Mouse (Mus musculus): ENCODE results near the gene Spata5.

The Spata5 gene

DNA sequence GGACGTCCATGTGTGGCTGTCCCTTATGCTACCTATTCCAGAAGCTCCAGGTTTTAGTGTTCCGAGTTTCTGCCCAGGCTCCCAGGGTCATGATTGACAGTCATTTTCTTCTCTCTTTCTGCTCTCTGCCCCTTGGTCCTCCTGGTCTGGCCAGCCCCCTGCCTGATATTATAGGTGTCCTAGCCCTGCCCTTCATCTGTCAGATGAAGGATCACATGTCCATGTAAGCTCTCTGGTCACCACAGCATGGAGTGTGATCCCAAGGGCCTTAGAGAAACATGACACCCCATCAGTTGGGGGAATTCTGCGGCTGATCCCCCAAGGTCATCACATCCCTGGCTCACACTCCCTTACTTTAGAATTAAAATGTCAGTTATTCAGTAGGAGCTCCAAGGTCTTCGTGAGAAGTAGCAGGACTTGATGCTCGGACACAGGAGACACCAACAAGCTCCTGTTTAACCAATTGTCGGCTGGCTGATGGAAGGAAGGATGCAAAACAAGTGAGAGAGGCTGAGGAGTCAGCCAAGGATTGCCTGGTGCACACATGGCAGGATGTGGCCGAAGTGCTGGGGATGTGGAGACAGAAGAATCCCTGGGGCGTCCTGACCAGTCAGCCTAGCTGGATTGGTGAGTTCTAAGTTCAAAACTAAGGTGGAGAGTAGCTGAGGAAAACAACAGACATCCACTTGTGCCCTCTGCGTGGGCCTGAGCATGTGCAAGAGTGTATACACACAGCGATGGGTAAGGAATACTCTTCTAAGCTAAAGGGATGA is 195.4 kb downstream of the Spata5 start:
- no peak for DNase-seq (ENCODE audit: low read depth, low spot score)

DNA sequence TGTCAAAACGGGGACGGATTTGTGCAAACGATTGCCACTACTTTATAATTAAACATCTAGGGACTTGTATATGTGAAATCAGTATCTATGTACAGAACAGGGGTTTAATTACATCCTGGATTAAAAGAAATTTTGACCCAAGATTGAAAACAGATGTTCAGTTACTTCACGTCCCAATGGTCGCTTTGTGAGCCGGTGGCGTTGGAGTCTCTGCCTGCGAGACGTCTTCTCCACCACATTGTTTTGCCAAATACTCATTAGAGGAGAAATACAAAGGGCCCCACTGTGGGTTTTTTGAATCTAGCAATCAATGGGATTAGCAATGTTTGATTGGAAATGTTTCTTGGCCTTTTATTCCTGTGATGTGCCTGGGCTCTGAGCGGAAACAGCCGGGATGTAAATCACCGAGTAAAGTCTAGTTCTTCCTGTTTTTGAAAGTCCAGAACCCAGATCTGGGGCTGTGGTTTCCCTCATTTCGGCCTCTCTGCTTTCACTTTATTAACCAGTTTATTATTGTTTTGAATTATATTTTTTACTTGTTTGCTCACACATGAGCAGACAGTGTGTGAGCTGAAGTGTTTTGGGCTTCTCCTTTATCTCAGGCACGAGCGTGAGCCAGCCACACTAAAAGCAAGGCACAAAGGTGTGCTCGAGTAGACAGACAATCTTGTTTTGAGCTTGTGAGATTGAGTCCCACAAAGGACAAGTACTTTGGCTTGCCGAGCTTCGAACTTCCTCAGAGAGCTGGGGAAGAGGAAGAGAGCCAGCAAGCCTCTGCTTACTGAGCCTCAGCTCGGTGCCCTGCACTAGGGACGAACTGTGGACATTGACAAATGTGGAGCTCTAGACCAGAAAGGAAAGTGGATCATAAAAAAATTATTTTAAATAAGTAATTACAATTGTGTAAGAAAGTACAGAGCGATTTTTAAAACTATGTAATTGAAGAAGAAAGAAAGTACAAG is 197.2 kb downstream of the Spata5 start:
- no peak for DNase-seq (ENCODE audit: low read depth, low spot score)
